Mouse (Mus musculus) hindbrain, embryonic 14.5 days (tissue): ENCODE results near the gene Ift22. TPM values are rescaled to one million over a fixed set of nuclear protein-coding genes. Genes with fewer than 3 reads are reported as not detected.
"Not testable (repeated sequence)": the region's sequence is repeated elsewhere in the genome, so short reads cannot be mapped to it uniquely, and the experiment has no call there.

ENCODE experiments used
- ATAC-seq: fragments of 200-750 bp; cut with Nextera tagmentation; 2 replicates; pipeline ENCODE4 v1.8.0; 2017; ENCODE audit warnings: moderate number of reproducible peaks, mild to moderate bottlenecking, moderate TSS enrichment, moderate library complexity; ENCODE audit not compliant: low FRiP score
- DNase-seq: peaks from one replicate; pipeline ENCODE4 v3.0.0-alpha.2; 2015; ENCODE audit warnings: low spot score
- H3K27ac ChIP-seq: fragments of 300-500 bp; sonication (generic); 2 replicates; pipeline ENCODE4 v1.5.1; 2014; ENCODE audit warnings: mild to moderate bottlenecking, moderate library complexity
- H3K27me3 ChIP-seq: fragments of 300-500 bp; sonication (generic); 2 replicates; pipeline ENCODE4 v1.6.1; 2014; ENCODE audit warnings: mild to moderate bottlenecking, low read length, mixed read lengths; ENCODE audit not compliant: control insufficient read depth, insufficient read depth
- H3K36me3 ChIP-seq: fragments of 300-500 bp; sonication (generic); replicated peaks from 2 replicates; pipeline ENCODE4 v1.6.1; 2014; ENCODE audit not compliant: control insufficient read depth, insufficient read depth
- H3K4me1 ChIP-seq: fragments of 300-500 bp; sonication (generic); replicated peaks from 2 replicates; pipeline ENCODE4 v1.6.1; 2014; ENCODE audit warnings: antibody characterized with exemption, low read length, mixed read lengths; ENCODE audit not compliant: control insufficient read depth, insufficient read depth
- H3K4me2 ChIP-seq: fragments of 300-500 bp; sonication (generic); replicated peaks from 2 replicates; pipeline ENCODE4 v1.6.1; 2014; ENCODE audit warnings: mild to moderate bottlenecking, moderate library complexity
- H3K4me3 ChIP-seq: fragments of 300-500 bp; sonication (generic); replicated peaks from 2 replicates; pipeline ENCODE4 v1.5.1; 2014; ENCODE audit warnings: mild to moderate bottlenecking, low read length
- H3K9ac ChIP-seq: fragments of 300-500 bp; sonication (generic); 2 replicates; pipeline ENCODE4 v1.6.1; 2014
- H3K9me3 ChIP-seq: fragments of 300-500 bp; sonication (generic); 2 replicates; pipeline ENCODE4 v1.6.1; 2016; ENCODE audit warnings: low read length; ENCODE audit not compliant: control insufficient read depth
- WGBS: fragments of 180-500 bp; shearing (Covaris S2); extraction: QIAGEN DNeasy Blood & Tissue Kit; methylation state at CpG from one replicate; pipeline ENCODE4 v1.1.7; 2014; 5-methylcytosine and 5-hydroxymethylcytosine counted together
- polyA plus RNA-seq: library from polyadenylated mRNA; unstranded; fragments of >200 nt; fragmentation: Nextera tagmentation; extraction: Ambion mirVana; gene quantifications from 2 replicates; pipeline ENCODE4 v1.2.1, GENCODE M21; 2014

Gene Ift22
- polyA plus RNA-seq, 1 experiment from 2014 or later = 133 TPM

DNA sequence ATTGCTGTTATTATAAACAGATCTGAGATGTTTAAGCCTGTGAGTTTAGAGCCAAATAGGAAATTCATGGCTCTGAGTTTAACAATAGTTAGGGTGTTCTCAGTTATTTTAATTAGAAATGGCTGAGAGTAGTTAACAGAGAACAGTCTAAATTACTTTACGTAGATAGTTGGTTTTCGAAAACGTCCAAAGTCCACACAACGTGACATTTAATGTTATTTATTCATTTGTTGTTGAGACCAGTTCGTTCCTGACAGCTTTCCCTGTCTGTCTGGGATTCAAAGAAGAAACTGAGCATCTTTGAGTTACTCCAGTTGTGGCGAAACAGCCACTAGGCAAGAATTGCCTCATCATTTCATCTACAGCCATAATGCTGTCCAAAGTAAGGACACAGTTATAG lies 32.1 kb downstream of the Ift22 start:
- H3K27me3 ChIP-seq, H3K4me1 ChIP-seq, H3K4me2 ChIP-seq, H3K27ac ChIP-seq, ATAC-seq, H3K36me3 ChIP-seq, H3K9ac ChIP-seq, H3K4me3 ChIP-seq, H3K9me3 ChIP-seq, DNase-seq: not testable (repeated sequence)
- 90% methylated on average over 6 of the region's 6 CpGs for WGBS

DNA sequence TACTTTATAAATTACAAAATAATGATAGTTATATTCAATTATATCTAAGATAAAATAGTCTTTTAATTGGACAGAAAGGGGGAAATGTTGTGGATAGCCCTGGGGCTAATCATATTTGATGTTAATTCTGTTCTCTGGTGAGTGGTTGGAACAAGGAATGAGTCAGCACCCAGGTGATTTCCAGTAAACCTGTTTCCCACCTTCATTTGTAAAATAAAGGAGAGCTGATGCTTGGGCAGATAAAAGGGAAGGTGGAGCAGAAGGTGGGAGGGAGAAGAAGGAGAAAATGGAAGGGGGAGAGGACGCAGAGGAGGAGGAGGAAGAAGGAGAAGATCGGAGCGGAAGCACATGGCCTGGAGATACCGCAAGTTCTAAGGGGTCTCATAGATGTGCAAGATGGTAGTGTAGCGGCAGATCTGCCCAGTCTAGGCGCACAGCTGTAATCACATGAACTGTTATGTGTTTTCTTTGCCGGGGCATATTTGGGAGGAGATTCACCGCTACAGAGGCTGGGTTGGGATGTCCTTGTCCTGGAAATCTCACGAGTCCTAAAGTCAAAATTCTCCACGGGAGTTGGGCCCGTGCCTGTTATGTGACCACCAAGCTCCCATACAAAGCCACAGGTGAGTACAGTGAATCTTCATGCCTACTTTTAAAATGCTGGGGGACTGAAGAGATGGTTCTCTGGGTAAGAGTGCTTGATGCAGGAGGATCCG lies 33.1 kb downstream of the Ift22 start:
- no peaks in the 10 kb centered on the region for H3K4me1 ChIP-seq
- no peak overlapping the region for H3K27ac ChIP-seq
- ATAC-seq (no peak), DNase-seq (no peak)
- H3K4me3 ChIP-seq = no peak overlapping the region
- H3K9me3 ChIP-seq = no peaks in the 10 kb centered on the region
- 89% methylated on average over 12 of the region's 12 CpGs for WGBS
- no peaks in the 10 kb centered on the region for H3K27me3 ChIP-seq
- no peak overlapping the region for H3K4me2 ChIP-seq
- no peak overlapping the region for H3K9ac ChIP-seq
- H3K36me3 ChIP-seq = no peaks in the 10 kb centered on the region

DNA sequence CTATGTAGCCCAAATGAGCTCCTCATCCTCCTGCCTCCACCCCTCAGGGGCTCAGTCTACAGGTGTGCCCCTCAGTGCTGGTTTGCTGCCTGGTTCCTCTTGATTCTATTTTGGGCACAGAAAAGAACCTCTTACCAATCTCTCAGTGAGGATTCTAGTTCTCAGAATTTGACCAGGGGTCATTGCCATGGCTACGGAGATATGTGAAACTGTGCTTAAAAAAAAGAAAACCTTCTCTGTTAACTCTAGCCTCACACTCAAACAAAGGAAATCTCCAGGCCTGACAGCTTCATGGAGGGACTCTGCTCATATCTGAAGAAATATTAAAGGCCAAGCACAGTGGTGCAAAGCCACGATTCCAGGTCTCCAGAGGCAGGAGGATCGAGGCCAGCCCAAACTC lies 34.8 kb downstream of the Ift22 start:
- Histone ChIP-seq H3K4me2 (no peak overlapping the region), H3K36me3 (no peaks in the 10 kb centered on the region), H3K4me1 (no peaks in the 10 kb centered on the region), H3K9me3 (no peaks in the 10 kb centered on the region), H3K27me3 (no peaks in the 10 kb centered on the region), H3K27ac (no peak overlapping the region), H3K4me3 (no peak overlapping the region), H3K9ac (no peak overlapping the region)
- no peak for DNase-seq
- no peak for ATAC-seq
- 77% methylated on average over 3 of the region's 3 CpGs for WGBS

GRCm38 (mm10) chr5:136943382-136943781 lies 35.4 kb downstream of the Ift22 start:
- H3K27ac ChIP-seq = no peak overlapping the region

GRCm38 (mm10) chr5:136945084-136945483 lies 37.1 kb downstream of the Ift22 start:
- Histone ChIP-seq H3K27me3 (no peaks in the 10 kb centered on the region), H3K4me3 (no peak overlapping the region), H3K4me2 (no peak overlapping the region), H3K36me3 (no peaks in the 10 kb centered on the region), H3K9me3 (no peaks in the 10 kb centered on the region), H3K4me1 (no peaks in the 10 kb centered on the region), H3K27ac (no peak overlapping the region), H3K9ac (no peak overlapping the region)
- 85% methylated on average over 12 of the region's 12 CpGs for WGBS
- ATAC-seq (no peak), DNase-seq (no peak)

More at GRCm38 (mm10) chr5:136943382-136943781, 35.4 kb downstream of the Ift22 start:
- Histone ChIP-seq H3K9ac (no peak overlapping the region), H3K4me3 (no peak overlapping the region), H3K27me3 (no peaks in the 10 kb centered on the region), H3K36me3 (no peaks in the 10 kb centered on the region), H3K9me3 (no peaks in the 10 kb centered on the region), H3K4me2 (no peak overlapping the region), H3K4me1 (no peaks in the 10 kb centered on the region)
- ATAC-seq (no peak), DNase-seq (no peak)
- WGBS = 81% methylated on average over 2 of the region's 2 CpGs

GRCm38 (mm10) chr5:136947874-136948273 lies 39.9 kb downstream of the Ift22 start:
- Histone ChIP-seq H3K9ac (no peak overlapping the region), H3K4me3 (no peak overlapping the region), H3K9me3 (no peaks in the 10 kb centered on the region), H3K27ac (no peak overlapping the region), H3K27me3 (no peaks in the 10 kb centered on the region), H3K4me1 (0 out of 2 replicates have a peak, but pooled peaks cover 5% of the 10 kb centered on the region), H3K4me2 (no peak overlapping the region), H3K36me3 (no peaks in the 10 kb centered on the region)
- DNase-seq (no peak), ATAC-seq (no peak)

- DNase-seq, ATAC-seq, H3K27ac ChIP-seq, H3K27me3 ChIP-seq, H3K9ac ChIP-seq, H3K4me2 ChIP-seq, H3K9me3 ChIP-seq, H3K36me3 ChIP-seq, H3K4me3 ChIP-seq: not testable (repeated sequence)
- H3K4me1 ChIP-seq = peaks cover 16% of the 10 kb centered on the region
- WGBS = 88% methylated on average over 12 of the region's 14 CpGs
These were observed 41.8 kb downstream of the Ift22 start for GRCm38 (mm10) chr5:136949551-136950336.

DNA sequence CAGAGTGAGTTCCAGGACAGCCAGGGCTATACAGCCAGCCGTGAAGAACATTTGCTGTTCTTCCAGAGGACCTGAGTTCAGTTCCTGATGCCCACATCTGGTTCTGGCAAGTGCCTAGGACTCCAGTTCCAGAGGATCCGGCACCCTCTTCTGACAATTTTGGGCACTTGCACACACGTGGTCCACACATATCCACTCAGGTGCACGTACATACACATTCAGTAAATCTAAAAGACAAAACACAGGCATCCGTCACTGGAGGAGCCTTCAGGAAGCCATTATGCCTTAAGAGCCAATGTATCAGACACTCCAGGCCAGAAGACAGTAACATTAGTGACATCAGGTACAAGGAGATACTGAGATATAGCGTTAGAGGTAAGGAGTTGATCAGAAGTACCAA lies 42.6 kb downstream of the Ift22 start:
- no peak overlapping the region for H3K4me3 ChIP-seq
- H3K27me3 ChIP-seq = no peaks in the 10 kb centered on the region
- DNase-seq (no peak), ATAC-seq (no peak)
- no peak overlapping the region for H3K9ac ChIP-seq
- H3K4me2 ChIP-seq = no peak overlapping the region
- H3K9me3 ChIP-seq = no peaks in the 10 kb centered on the region
- no peaks in the 10 kb centered on the region; the same call in 1 of the 2 replicates for H3K36me3 ChIP-seq
- no peak overlapping the region for H3K27ac ChIP-seq
- peaks cover 21% of the 10 kb centered on the region for H3K4me1 ChIP-seq
- 89% methylated on average over 6 of the region's 6 CpGs for WGBS

- no peak overlapping the region for H3K4me2 ChIP-seq
- no peak for ATAC-seq
- WGBS = 81% methylated on average over 4 of the region's 4 CpGs
- no peak overlapping the region for H3K27ac ChIP-seq
- H3K4me1 ChIP-seq = peaks cover 25% of the 10 kb centered on the region
- H3K9me3 ChIP-seq = no peaks in the 10 kb centered on the region
- H3K9ac ChIP-seq = 0 out of 2 replicates have a peak overlapping the region, but pooled peaks have one; percentile 81
- DNase-seq = no peak
- peak overlapping the region; percentile 62; the same call in 1 of the 2 replicates for H3K4me3 ChIP-seq
- peaks cover 6% of the 10 kb centered on the region for H3K36me3 ChIP-seq
- H3K27me3 ChIP-seq = no peaks in the 10 kb centered on the region
These were observed 44.2 kb downstream of the Ift22 start for GRCm38 (mm10) chr5:136952153-136952552.
